Comparison of ENCODE assay signal across 33 mouse cellular contexts in the genomic region with DNA sequence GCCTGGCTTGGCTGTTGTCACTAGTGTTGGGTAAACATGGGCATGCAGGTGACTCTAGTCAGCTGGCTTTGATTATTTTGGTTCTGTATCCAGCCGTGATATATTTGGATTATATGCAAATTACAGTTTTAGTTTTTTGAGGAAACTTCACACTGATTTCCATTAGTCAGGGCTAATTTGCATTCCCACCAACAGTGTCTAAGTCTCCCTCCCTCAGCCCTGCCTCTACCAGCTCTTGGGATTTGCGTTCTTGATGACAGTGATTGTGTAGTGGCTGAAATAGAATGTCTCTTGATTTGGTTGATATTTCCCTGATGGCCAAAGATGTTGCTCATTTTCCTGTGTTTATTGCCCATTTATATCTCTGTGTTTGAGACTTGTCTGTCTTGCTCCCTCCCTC. TPM values are rescaled to one million over a fixed set of nuclear protein-coding genes. Genes with fewer than 3 reads are reported as not detected.
DNase-seq lines count a peak whose midpoint lies in the region; ATAC-seq lines count a peak whose summit lies in the region.
"Had no signal": no experiment of that assay in that cellular context is flagged by ENCODE, and none has a peak within 500 bp of the region (broad histone marks: within the 10 kb centered on the region; RNA-seq: fewer than 3 reads in every experiment).

No protein-coding gene starts in this region.

- DNase-seq in forebrain, embryonic 11.5 days (ENCODE audit: low spot score): no peak
- peak; percentile 41 for DNase-seq in A20 (ENCODE audit: low read depth, low spot score)
- DNase-seq in brain, adult 2 months (ENCODE audit: low read depth, low spot score): peak; percentile 56
- DNase-seq in telencephalon, adult 2 months (ENCODE audit: low read depth, low spot score): peak; percentile 31
- no peak for DNase-seq in heart, postnatal 14 days
- DNase-seq: adrenal gland, adult 8-10 months; adrenal gland, postnatal 25 days; cerebellum, adult 11-12 months; cerebellum, adult 8-10 months; cerebellum, postnatal 14 days; gastrocnemius, postnatal 25 days; heart, adult 18-20 months; kidney, adult 11 months; kidney, adult 8-10 months had no signal

- H3K4me3 ChIP-seq in forebrain, embryonic 16.5 days (replicated peaks; ENCODE audit: low read length): no peak overlapping the region
- H3K4me3 ChIP-seq in forebrain, embryonic 11.5 days (ENCODE audit: low read depth, low read length): no peak overlapping the region
- H3K4me3 ChIP-seq: forebrain, embryonic 12.5 days; heart, embryonic 13.5 days; hindbrain, embryonic 12.5 days; hindbrain, embryonic 15.5 days; intestine, embryonic 15.5 days had no signal

- ATAC-seq in forebrain, embryonic 16.5 days: peak; percentile 55; the same call in 1 of the 2 replicates
- no peak for ATAC-seq in forebrain, embryonic 11.5 days (replicated peaks; ENCODE audit: low FRiP score)
- ATAC-seq in inflammation-experienced regulatory T-cells, adult 6 months: no peak
- ATAC-seq: activated CD4-positive, CD25-positive, alpha-beta regulatory T cell, adult 4 months; CD4-positive, CD25-positive, alpha-beta regulatory T cell, adult 4 months; intestine, embryonic 15.5 days had no signal

- H3K9me3 ChIP-seq in forebrain, embryonic 16.5 days (ENCODE audit: control insufficient read depth, low read length): no peaks in the 10 kb centered on the region
- H3K9me3 ChIP-seq in forebrain, embryonic 11.5 days (ENCODE audit: control insufficient read depth, low read length): no peaks in the 10 kb centered on the region
- H3K9me3 ChIP-seq: forebrain, embryonic 12.5 days; heart, embryonic 13.5 days; hindbrain, embryonic 12.5 days; hindbrain, embryonic 15.5 days; intestine, embryonic 15.5 days had no signal

- no peak overlapping the region for H3K4me2 ChIP-seq in forebrain, embryonic 16.5 days (ENCODE audit: low read length)
- H3K4me2 ChIP-seq in forebrain, embryonic 11.5 days (ENCODE audit: low read depth, low read length, severe bottlenecking): no peak overlapping the region
- H3K4me2 ChIP-seq: forebrain, embryonic 12.5 days; heart, embryonic 13.5 days; hindbrain, embryonic 12.5 days; hindbrain, embryonic 15.5 days; intestine, embryonic 15.5 days had no signal

- intact Hi-C loops in heart, postnatal 14 days (cut with DNase I): no loop called here

- 28% methylated on average over 2 of the region's 2 CpGs for WGBS in forebrain, embryonic 16.5 days
- 53% methylated on average over 2 of the region's 2 CpGs for WGBS in forebrain, embryonic 11.5 days

- H3K36me3 ChIP-seq in forebrain, embryonic 16.5 days (ENCODE audit: control insufficient read depth, insufficient read depth): no peaks in the 10 kb centered on the region
- H3K36me3 ChIP-seq in forebrain, embryonic 11.5 days (ENCODE audit: control insufficient read depth, insufficient read depth, low read length): no peaks in the 10 kb centered on the region
- H3K36me3 ChIP-seq: forebrain, embryonic 12.5 days; heart, embryonic 13.5 days; hindbrain, embryonic 12.5 days; hindbrain, embryonic 15.5 days; intestine, embryonic 15.5 days had no signal

- H3K27ac ChIP-seq in forebrain, embryonic 16.5 days (ENCODE audit: low read length): no peak overlapping the region
- H3K27ac ChIP-seq in forebrain, embryonic 11.5 days (ENCODE audit: low read depth, low read length): no peak overlapping the region
- H3K27ac ChIP-seq: forebrain, embryonic 12.5 days; heart, embryonic 13.5 days; hindbrain, embryonic 12.5 days; hindbrain, embryonic 15.5 days; intestine, embryonic 15.5 days had no signal

- H3K4me1 ChIP-seq in forebrain, embryonic 16.5 days (replicated peaks; ENCODE audit: control insufficient read depth, insufficient read depth, low read length): no peaks in the 10 kb centered on the region
- no peaks in the 10 kb centered on the region for H3K4me1 ChIP-seq in forebrain, embryonic 11.5 days (replicated peaks; ENCODE audit: control insufficient read depth, insufficient read depth, low read length)
- H3K4me1 ChIP-seq: forebrain, embryonic 12.5 days; heart, embryonic 13.5 days; hindbrain, embryonic 12.5 days; hindbrain, embryonic 15.5 days; intestine, embryonic 15.5 days had no signal

- H3K27me3 ChIP-seq in forebrain, embryonic 16.5 days (replicated peaks; ENCODE audit: control insufficient read depth, insufficient read depth, low read length): 0 out of 2 replicates have a peak, but pooled peaks cover 4% of the 10 kb centered on the region
- H3K27me3 ChIP-seq in forebrain, embryonic 11.5 days (ENCODE audit: control insufficient read depth, insufficient read depth, low read length): no peaks in the 10 kb centered on the region
- H3K27me3 ChIP-seq: forebrain, embryonic 12.5 days; hindbrain, embryonic 12.5 days; hindbrain, embryonic 15.5 days; intestine, embryonic 15.5 days had no signal

- H3K9ac ChIP-seq in forebrain, embryonic 16.5 days (replicated peaks; ENCODE audit: low read depth, low read length): no peak overlapping the region
- no peak overlapping the region for H3K9ac ChIP-seq in forebrain, embryonic 11.5 days (ENCODE audit: low read length)
- H3K9ac ChIP-seq: forebrain, embryonic 12.5 days; heart, embryonic 13.5 days; hindbrain, embryonic 12.5 days; hindbrain, embryonic 15.5 days; intestine, embryonic 15.5 days had no signal

RNA-seq across cellular contexts. Expression of a gene that starts 20.6 kb away (rescaled TPM):
- not detected in 2 replicates for polyA plus RNA-seq in forebrain, embryonic 16.5 days (2015; fragmentation: Nextera tagmentation; extraction: Ambion mirVana)
- not detected in 2 replicates for polyA plus RNA-seq in forebrain, embryonic 11.5 days (2014; fragmentation: Nextera tagmentation; extraction: Ambion mirVana)
- total RNA-seq in heart, postnatal 14 days (2021): not detected
- polyA plus RNA-seq in inflammation-experienced regulatory T-cells, adult 6 months (2017; shearing (Covaris generic)): not detected
- total RNA-seq: adrenal gland, postnatal 25 days; ES-E14; gastrocnemius, adult 8-10 months; gastrocnemius, postnatal 25 days; heart, adult 18-20 months; heart, postnatal 25 days; hematopoietic stem cell, adult 5-6 weeks had no signal
- polyA plus RNA-seq: activated CD4-positive, CD25-positive, alpha-beta regulatory T cell, adult 4 months; C2C12; CD4-positive, CD25-positive, alpha-beta regulatory T cell, adult 4 months; embryonic facial prominence, embryonic 11.5 days; frontal cortex, adult 2 months; heart, embryonic 13.5 days; heart, embryonic 16.5 days; hindbrain, embryonic 12.5 days; hindbrain, embryonic 15.5 days; intestine, embryonic 15.5 days had no signal

RNA-seq across cellular contexts. Expression of a gene that starts 32.1 kb away (rescaled TPM):
- polyA plus RNA-seq in forebrain, embryonic 16.5 days (2015; fragmentation: Nextera tagmentation; extraction: Ambion mirVana): not detected in 2 replicates
- polyA plus RNA-seq in forebrain, embryonic 11.5 days (2014; fragmentation: Nextera tagmentation; extraction: Ambion mirVana): not detected in 2 replicates
- total RNA-seq in heart, postnatal 14 days (2021): not detected
- not detected for polyA plus RNA-seq in inflammation-experienced regulatory T-cells, adult 6 months (2017; shearing (Covaris generic))
- total RNA-seq: adrenal gland, adult 8-10 months; adrenal gland, postnatal 25 days; ES-E14; gastrocnemius, adult 8-10 months; gastrocnemius, postnatal 25 days; heart, adult 18-20 months; heart, postnatal 25 days; hematopoietic stem cell, adult 5-6 weeks had no signal
- polyA plus RNA-seq: activated CD4-positive, CD25-positive, alpha-beta regulatory T cell, adult 4 months; C2C12; CD4-positive, CD25-positive, alpha-beta regulatory T cell, adult 4 months; embryonic facial prominence, embryonic 11.5 days; embryonic facial prominence, embryonic 14.5 days; forebrain, embryonic 12.5 days; frontal cortex, adult 2 months; gonadal fat pad, adult 2 months; heart, embryonic 13.5 days; heart, embryonic 16.5 days; hindbrain, embryonic 12.5 days; hindbrain, embryonic 15.5 days; intestine, embryonic 15.5 days had no signal

RNA-seq across cellular contexts. Expression of a gene that starts 43.2 kb away (rescaled TPM):
- polyA plus RNA-seq in forebrain, embryonic 16.5 days (2015; fragmentation: Nextera tagmentation; extraction: Ambion mirVana): not detected in 2 replicates
- polyA plus RNA-seq in forebrain, embryonic 11.5 days (2014; fragmentation: Nextera tagmentation; extraction: Ambion mirVana): not detected in 2 replicates
- total RNA-seq in heart, postnatal 14 days (2021): not detected
- not detected for polyA plus RNA-seq in inflammation-experienced regulatory T-cells, adult 6 months (2017; shearing (Covaris generic))
- total RNA-seq: adrenal gland, postnatal 25 days; ES-E14; gastrocnemius, adult 8-10 months; gastrocnemius, postnatal 25 days; heart, adult 18-20 months; heart, postnatal 25 days; hematopoietic stem cell, adult 5-6 weeks had no signal
- polyA plus RNA-seq: activated CD4-positive, CD25-positive, alpha-beta regulatory T cell, adult 4 months; C2C12; CD4-positive, CD25-positive, alpha-beta regulatory T cell, adult 4 months; embryonic facial prominence, embryonic 11.5 days; embryonic facial prominence, embryonic 14.5 days; forebrain, embryonic 12.5 days; frontal cortex, adult 2 months; gonadal fat pad, adult 2 months; heart, embryonic 13.5 days; heart, embryonic 16.5 days; hindbrain, embryonic 12.5 days; hindbrain, embryonic 15.5 days; intestine, embryonic 15.5 days had no signal

RNA-seq across cellular contexts. Expression of a gene that starts 46.5 kb away (rescaled TPM):
- not detected in 2 replicates for polyA plus RNA-seq in forebrain, embryonic 16.5 days (2015; fragmentation: Nextera tagmentation; extraction: Ambion mirVana)
- polyA plus RNA-seq in forebrain, embryonic 11.5 days (2014; fragmentation: Nextera tagmentation; extraction: Ambion mirVana): not detected in 2 replicates
- total RNA-seq in heart, postnatal 14 days (2021): not detected
- not detected for polyA plus RNA-seq in inflammation-experienced regulatory T-cells, adult 6 months (2017; shearing (Covaris generic))
- total RNA-seq: adrenal gland, adult 8-10 months; adrenal gland, postnatal 25 days; ES-E14; gastrocnemius, adult 8-10 months; gastrocnemius, postnatal 25 days; heart, adult 18-20 months; heart, postnatal 25 days; hematopoietic stem cell, adult 5-6 weeks had no signal
- polyA plus RNA-seq: activated CD4-positive, CD25-positive, alpha-beta regulatory T cell, adult 4 months; C2C12; CD4-positive, CD25-positive, alpha-beta regulatory T cell, adult 4 months; embryonic facial prominence, embryonic 11.5 days; embryonic facial prominence, embryonic 14.5 days; forebrain, embryonic 12.5 days; frontal cortex, adult 2 months; gonadal fat pad, adult 2 months; heart, embryonic 13.5 days; heart, embryonic 16.5 days; hindbrain, embryonic 12.5 days; hindbrain, embryonic 15.5 days; intestine, embryonic 15.5 days had no signal

RNA-seq across cellular contexts. Expression of a gene that starts 54.2 kb away (rescaled TPM):
- not detected in 2 replicates for polyA plus RNA-seq in forebrain, embryonic 16.5 days (2015; fragmentation: Nextera tagmentation; extraction: Ambion mirVana)
- polyA plus RNA-seq in forebrain, embryonic 11.5 days (2014; fragmentation: Nextera tagmentation; extraction: Ambion mirVana): not detected in 2 replicates
- not detected for total RNA-seq in heart, postnatal 14 days (2021)
- polyA plus RNA-seq in inflammation-experienced regulatory T-cells, adult 6 months (2017; shearing (Covaris generic)): not detected
- total RNA-seq: adrenal gland, adult 8-10 months; adrenal gland, postnatal 25 days; ES-E14; gastrocnemius, adult 8-10 months; gastrocnemius, postnatal 25 days; heart, adult 18-20 months; heart, postnatal 25 days; hematopoietic stem cell, adult 5-6 weeks had no signal
- polyA plus RNA-seq: C2C12; CD4-positive, CD25-positive, alpha-beta regulatory T cell, adult 4 months; embryonic facial prominence, embryonic 11.5 days; forebrain, embryonic 12.5 days; frontal cortex, adult 2 months; gonadal fat pad, adult 2 months; heart, embryonic 13.5 days; heart, embryonic 16.5 days; hindbrain, embryonic 12.5 days; hindbrain, embryonic 15.5 days; intestine, embryonic 15.5 days had no signal

Comparison
In these comparisons a context has a peak if more than half of its experiments do, and no peak if none do; other contexts are left out.
1. DNase-seq: peak in A20 (single experiment), brain, adult 2 months (single experiment) and telencephalon, adult 2 months (single experiment); none in forebrain, embryonic 11.5 days (single experiment) and heart, postnatal 14 days (0 of 2).